Mouse (Mus musculus) lung, postnatal 36 days (tissue): ENCODE results near the gene Sema3b.

Experiments
- DNase-seq: peaks from one replicate; pipeline ENCODE4 v3.0.0; 2022; ENCODE audit warnings: mixed read lengths

The Sema3b gene

GRCm38 (mm10) chr9:107632478-107632877 lies 23.4 kb upstream of the Sema3b start:
- DNase-seq: peak; percentile 85

- no peak for DNase-seq
Observed at GRCm38 (mm10) chr9:107631861-107632260, 22.8 kb upstream of the Sema3b start.

GRCm38 (mm10) chr9:107631311-107631826 lies 22.3 kb upstream of the Sema3b start:
- DNase-seq: no peak

GRCm38 (mm10) chr9:107630576-107630975 lies 21.5 kb upstream of the Sema3b start:
- no peak for DNase-seq

GRCm38 (mm10) chr9:107629901-107630425 lies 20.9 kb upstream of the Sema3b start:
- peak; percentile 37 for DNase-seq

GRCm38 (mm10) chr9:107629411-107629730 lies 20.3 kb upstream of the Sema3b start:
- no peak for DNase-seq

- DNase-seq: peak; percentile 79
Observed at GRCm38 (mm10) chr9:107628721-107629410, 19.8 kb upstream of the Sema3b start.

- no peak for DNase-seq
Observed at GRCm38 (mm10) chr9:107627387-107628255, 18.6 kb upstream of the Sema3b start.

- peak; percentile 94 for DNase-seq
Observed at GRCm38 (mm10) chr9:107626844-107627277, 17.8 kb upstream of the Sema3b start.

GRCm38 (mm10) chr9:107626158-107626843 lies 17.3 kb upstream of the Sema3b start:
- DNase-seq: no peak

GRCm38 (mm10) chr9:107625351-107626128 lies 16.5 kb upstream of the Sema3b start:
- DNase-seq: peak; percentile 55

GRCm38 (mm10) chr9:107624951-107625350 lies 15.9 kb upstream of the Sema3b start:
- no peak for DNase-seq

GRCm38 (mm10) chr9:107624539-107624938 lies 15.5 kb upstream of the Sema3b start:
- DNase-seq: peak; percentile 86

- DNase-seq: peak; percentile 61
Observed at GRCm38 (mm10) chr9:107620954-107621353, 11.9 kb upstream of the Sema3b start.

GRCm38 (mm10) chr9:107619546-107619879 lies 10.5 kb upstream of the Sema3b start:
- no peak for DNase-seq

- peak; percentile 76 for DNase-seq
Observed at GRCm38 (mm10) chr9:107618778-107619545, 9.9 kb upstream of the Sema3b start.

- peak; percentile 59 for DNase-seq
Observed at GRCm38 (mm10) chr9:107618098-107618497, 9.1 kb upstream of the Sema3b start.

- DNase-seq: no peak
Observed at GRCm38 (mm10) chr9:107617461-107617860, 8.4 kb upstream of the Sema3b start.

GRCm38 (mm10) chr9:107615035-107615434 lies 6.0 kb upstream of the Sema3b start:
- DNase-seq: no peak

- peak; percentile 54 for DNase-seq
Observed at GRCm38 (mm10) chr9:107612945-107613569, 4.0 kb upstream of the Sema3b start.
